Mouse (Mus musculus): ENCODE data around the gene Kcnab1. TPM values are rescaled to one million over a fixed set of nuclear protein-coding genes. Genes with fewer than 3 reads are reported as not detected.

The Kcnab1 gene
- polyA plus RNA-seq, 1 experiment = 0.07 TPM

DNA sequence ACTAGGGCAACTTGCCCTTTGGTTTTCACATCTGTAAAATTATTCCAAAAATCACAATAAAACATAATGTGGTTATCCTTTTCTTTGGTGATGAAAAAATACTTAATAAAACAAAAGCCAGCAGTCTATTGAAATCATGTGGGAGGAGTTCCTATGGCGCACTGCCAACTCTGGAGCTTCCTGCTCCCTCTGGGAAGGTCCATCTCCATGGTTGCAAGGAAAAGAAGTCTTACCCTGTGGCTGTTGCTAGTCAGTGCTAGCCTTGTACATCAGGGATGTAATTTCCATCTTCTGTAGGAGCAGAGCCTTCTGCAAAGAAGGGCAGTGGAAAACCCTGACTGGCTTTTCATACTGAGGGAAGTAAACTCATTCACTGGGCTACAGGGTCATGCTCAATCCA lies 254.3 kb downstream of the Kcnab1 start:
- no peaks in the 10 kb centered on the region for H3K27me3 ChIP-seq (ENCODE audit: control insufficient read depth, insufficient read depth, insufficient read length)
- no peak for TF ChIP-seq MYOD1 (IDR thresholded peaks at IDR 0.05; ENCODE audit: control insufficient read depth, insufficient read length, low read depth)
- TF ChIP-seq USF1 (IDR thresholded peaks at IDR 0.05; ENCODE audit: low read depth) = no peak
- TF ChIP-seq MYOG (IDR thresholded peaks at IDR 0.05; ENCODE audit: control insufficient read depth, extremely low read depth, insufficient read length) = no peak
- no peak for TF ChIP-seq MAX (IDR thresholded peaks at IDR 0.05)
- TF ChIP-seq CEBPB (IDR thresholded peaks at IDR 0.05; ENCODE audit: low read depth) = no peak
- H3K4me3 ChIP-seq (ENCODE audit: insufficient read depth, poor library complexity, severe bottlenecking) = no peak overlapping the region
- H3K79me2 ChIP-seq (ENCODE audit: control insufficient read depth, insufficient read depth) = no peaks in the 10 kb centered on the region
- no peak overlapping the region for H3ac ChIP-seq (ENCODE audit: control insufficient read depth, insufficient read length, low read depth)
- no peaks in the 10 kb centered on the region for H3K79me3 ChIP-seq (ENCODE audit: low read depth)
- H3K36me3 ChIP-seq (ENCODE audit: control insufficient read depth, insufficient read depth) = peaks cover 9% of the 10 kb centered on the region

DNA sequence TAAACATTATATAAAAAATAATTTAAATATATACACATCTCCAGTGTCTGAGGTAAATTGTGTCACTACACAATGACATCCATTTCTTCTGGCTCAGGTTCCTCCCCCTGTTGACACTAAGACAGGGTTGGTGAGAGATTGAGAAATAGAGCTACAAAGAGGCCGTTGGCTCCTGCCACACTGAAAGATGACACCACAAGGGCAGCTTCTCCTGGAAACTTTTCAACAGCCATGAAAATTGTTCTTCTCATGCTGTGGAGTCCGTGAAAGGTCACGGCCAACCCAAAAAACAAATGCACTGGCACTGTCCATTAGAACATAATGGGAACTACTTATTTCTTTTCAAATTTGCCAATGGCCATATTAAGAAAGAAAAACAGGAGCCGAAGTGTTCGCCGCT lies 256.0 kb downstream of the Kcnab1 start:
- TF ChIP-seq FOSL1 (IDR thresholded peaks at IDR 0.05; ENCODE audit: insufficient read depth, low read length, poor library complexity, severe bottlenecking) (no peak), CEBPB (IDR thresholded peaks at IDR 0.05; ENCODE audit: low read depth) (no peak), CTCF (IDR thresholded peaks at IDR 0.05; ENCODE audit: control insufficient read depth, insufficient read depth, insufficient read length) (no peak), MAX (IDR thresholded peaks at IDR 0.05) (no peak), MYOD1 (IDR thresholded peaks at IDR 0.05; ENCODE audit: control insufficient read depth, insufficient read length, low read depth) (no peak), USF1 (IDR thresholded peaks at IDR 0.05; ENCODE audit: low read depth) (no peak), MYOG (IDR thresholded peaks at IDR 0.05; ENCODE audit: control insufficient read depth, extremely low read depth, insufficient read length) (no peak)
- H3K79me3 ChIP-seq (ENCODE audit: low read depth) = no peaks in the 10 kb centered on the region
- H3K36me3 ChIP-seq (ENCODE audit: control insufficient read depth, insufficient read depth) = peaks cover 18% of the 10 kb centered on the region
- H3K4me3 ChIP-seq (ENCODE audit: insufficient read depth, poor library complexity, severe bottlenecking) = no peak overlapping the region
- no peaks in the 10 kb centered on the region for H3K79me2 ChIP-seq (ENCODE audit: control insufficient read depth, insufficient read depth)
- no peak overlapping the region for H3ac ChIP-seq (ENCODE audit: control insufficient read depth, insufficient read length, low read depth)
- H3K27me3 ChIP-seq (ENCODE audit: control insufficient read depth, insufficient read depth, insufficient read length) = no peaks in the 10 kb centered on the region

DNA sequence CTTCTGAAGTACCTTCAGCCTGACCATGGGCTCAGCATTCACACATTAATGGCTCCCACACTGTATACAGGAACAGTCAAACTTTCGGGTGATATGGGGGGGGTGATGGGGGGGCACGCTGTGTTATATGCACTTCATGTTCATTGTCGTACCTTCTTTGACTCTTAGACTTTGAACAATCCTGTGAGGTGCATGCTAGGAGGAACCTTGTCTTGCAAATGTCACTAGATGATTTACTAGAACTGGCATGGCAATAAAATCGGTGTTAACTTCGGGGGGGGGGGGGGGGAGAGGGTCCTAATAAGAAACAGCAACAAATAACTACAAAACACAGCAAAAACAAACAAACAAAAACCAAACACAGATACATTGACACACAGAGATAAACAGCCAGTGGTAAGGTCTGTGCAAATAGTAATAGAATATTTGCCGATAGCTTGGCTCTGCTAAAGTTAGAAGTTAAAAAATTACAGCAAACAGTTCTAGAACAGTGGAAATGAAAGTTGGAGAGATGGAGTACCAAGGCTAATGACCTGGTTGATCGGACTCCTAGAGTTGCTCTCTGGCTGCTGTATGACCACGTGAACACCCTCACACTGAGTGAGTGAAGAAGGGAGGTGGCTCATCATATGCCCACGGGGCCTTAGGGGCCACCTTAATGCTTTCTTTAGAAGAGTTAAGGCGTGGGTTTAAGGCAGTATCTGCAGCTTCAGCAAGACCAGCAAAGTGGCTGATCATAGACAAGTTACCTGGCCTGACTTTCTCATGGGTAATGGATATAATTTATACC lies 256.9 kb downstream of the Kcnab1 start:
- no peaks in the 10 kb centered on the region for H3K79me2 ChIP-seq (ENCODE audit: control insufficient read depth, insufficient read depth)
- no peak for TF ChIP-seq CEBPB (IDR thresholded peaks at IDR 0.05; ENCODE audit: low read depth)
- TF ChIP-seq USF1 (IDR thresholded peaks at IDR 0.05; ENCODE audit: low read depth) = no peak
- no peak for TF ChIP-seq MYOD1 (IDR thresholded peaks at IDR 0.05; ENCODE audit: control insufficient read depth, insufficient read length, low read depth)
- TF ChIP-seq FOSL1 (IDR thresholded peaks at IDR 0.05; ENCODE audit: insufficient read depth, low read length, poor library complexity, severe bottlenecking) = no peak
- TF ChIP-seq CTCF (IDR thresholded peaks at IDR 0.05; ENCODE audit: control insufficient read depth, insufficient read depth, insufficient read length) = no peak
- TF ChIP-seq MYOG (IDR thresholded peaks at IDR 0.05; ENCODE audit: control insufficient read depth, extremely low read depth, insufficient read length) = no peak
- no peak for TF ChIP-seq MAX (IDR thresholded peaks at IDR 0.05)
- H3K4me3 ChIP-seq (ENCODE audit: insufficient read depth, poor library complexity, severe bottlenecking) = no peak overlapping the region
- peaks cover 24% of the 10 kb centered on the region for H3K36me3 ChIP-seq (ENCODE audit: control insufficient read depth, insufficient read depth)
- H3K79me3 ChIP-seq (ENCODE audit: low read depth) = no peaks in the 10 kb centered on the region
- H3ac ChIP-seq (ENCODE audit: control insufficient read depth, insufficient read length, low read depth) = no peak overlapping the region
- H3K27me3 ChIP-seq (ENCODE audit: control insufficient read depth, insufficient read depth, insufficient read length) = no peaks in the 10 kb centered on the region

DNA sequence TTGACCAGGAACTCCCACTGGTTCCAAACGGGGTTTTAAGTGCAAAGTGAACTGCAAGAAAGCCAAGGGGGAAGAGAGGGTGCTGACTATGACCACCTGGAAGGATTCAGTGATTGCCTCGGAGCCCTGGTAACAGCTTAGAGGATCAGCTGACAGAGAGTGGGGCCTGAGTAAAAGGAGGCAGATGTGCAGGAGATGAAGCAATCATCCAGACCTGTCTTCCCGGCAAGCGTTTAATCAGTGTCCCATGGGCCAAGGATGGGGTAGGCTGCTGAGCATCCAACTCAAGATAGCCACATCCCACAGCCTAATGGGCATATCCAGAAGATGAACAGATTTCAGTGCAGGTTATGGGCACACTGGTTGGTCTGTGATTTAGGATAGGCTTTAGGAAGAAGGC lies 258.8 kb downstream of the Kcnab1 start:
- Histone ChIP-seq H3K36me3 (ENCODE audit: control insufficient read depth, insufficient read depth) (peaks cover 36% of the 10 kb centered on the region), H3ac (ENCODE audit: control insufficient read depth, insufficient read length, low read depth) (no peak overlapping the region)
- no peak for TF ChIP-seq CTCF (IDR thresholded peaks at IDR 0.05; ENCODE audit: control insufficient read depth, insufficient read depth, insufficient read length)
- no peak for TF ChIP-seq MAX (IDR thresholded peaks at IDR 0.05)

DNA sequence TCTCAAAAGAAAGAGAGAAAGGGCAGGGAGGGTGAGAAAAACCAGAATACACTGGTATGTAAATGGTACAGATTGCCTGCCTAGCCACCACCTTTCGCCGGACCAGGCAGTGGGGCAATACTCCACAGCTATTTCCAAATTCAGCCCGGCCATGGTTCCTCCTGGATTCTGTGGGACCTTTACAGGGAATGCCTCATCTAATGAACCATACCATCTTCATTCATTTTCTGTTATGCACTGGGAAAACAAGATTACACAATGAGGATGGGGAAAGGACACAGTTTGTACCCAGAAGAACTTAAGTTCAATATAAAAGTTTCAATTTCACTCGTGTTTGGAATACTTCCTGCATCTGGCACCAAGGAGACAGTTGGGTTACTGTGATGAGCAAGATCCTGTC lies 263.4 kb downstream of the Kcnab1 start:
- Histone ChIP-seq H3K27me3 (ENCODE audit: control insufficient read depth, insufficient read depth, insufficient read length) (no peaks in the 10 kb centered on the region), H3K79me2 (ENCODE audit: control insufficient read depth, insufficient read depth) (no peaks in the 10 kb centered on the region), H3K79me3 (ENCODE audit: low read depth) (peaks cover 7% of the 10 kb centered on the region), H3ac (ENCODE audit: control insufficient read depth, insufficient read length, low read depth) (no peak overlapping the region), H3K4me3 (ENCODE audit: insufficient read depth, poor library complexity, severe bottlenecking) (no peak overlapping the region), H3K36me3 (ENCODE audit: control insufficient read depth, insufficient read depth) (peaks cover 62% of the 10 kb centered on the region)
- no peak for TF ChIP-seq USF1 (IDR thresholded peaks at IDR 0.05; ENCODE audit: low read depth)
- TF ChIP-seq MAX (IDR thresholded peaks at IDR 0.05) = no peak
- TF ChIP-seq CTCF (IDR thresholded peaks at IDR 0.05; ENCODE audit: control insufficient read depth, insufficient read depth, insufficient read length) = no peak

More for the DNA sequence above, 258.8 kb downstream of the Kcnab1 start:
- Histone ChIP-seq H3K79me2 (ENCODE audit: control insufficient read depth, insufficient read depth) (no peaks in the 10 kb centered on the region), H3K4me3 (ENCODE audit: insufficient read depth, poor library complexity, severe bottlenecking) (no peak overlapping the region), H3K79me3 (ENCODE audit: low read depth) (no peaks in the 10 kb centered on the region), H3K27me3 (ENCODE audit: control insufficient read depth, insufficient read depth, insufficient read length) (no peaks in the 10 kb centered on the region)

DNA sequence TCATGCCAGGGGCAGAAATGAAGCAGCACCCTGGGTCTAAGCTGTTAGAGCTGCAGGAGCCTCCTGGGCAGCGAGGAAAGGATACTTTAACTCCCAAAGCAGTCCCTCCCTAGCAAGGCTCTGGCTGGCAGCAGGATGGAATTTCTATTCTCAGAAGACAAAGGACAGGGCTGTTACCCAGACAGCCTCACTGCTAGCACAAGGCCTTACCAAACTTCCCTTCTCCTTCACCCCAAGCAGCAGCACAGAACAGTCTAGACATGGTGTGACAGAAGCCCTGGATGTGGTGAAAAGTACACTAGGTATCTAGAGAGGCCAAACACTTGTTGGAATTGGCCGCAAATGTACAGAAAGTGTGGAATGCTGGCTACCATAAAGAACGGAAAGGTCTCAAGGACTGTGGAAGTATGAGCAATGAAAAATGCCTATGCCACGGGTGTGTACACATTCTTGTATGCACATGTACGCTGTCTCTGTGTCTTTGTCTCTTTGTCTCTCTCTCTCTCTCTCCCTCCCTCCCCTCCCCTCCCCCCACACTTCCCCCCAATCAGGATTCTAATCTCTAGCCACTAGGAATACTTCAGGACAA lies 264.5 kb downstream of the Kcnab1 start:
- Histone ChIP-seq H3ac (ENCODE audit: control insufficient read depth, insufficient read length, low read depth) (no peak overlapping the region), H3K79me3 (ENCODE audit: low read depth) (peaks cover 12% of the 10 kb centered on the region), H3K79me2 (ENCODE audit: control insufficient read depth, insufficient read depth) (peaks cover under 1% of the 10 kb centered on the region), H3K4me3 (ENCODE audit: insufficient read depth, poor library complexity, severe bottlenecking) (no peak overlapping the region), H3K27me3 (ENCODE audit: control insufficient read depth, insufficient read depth, insufficient read length) (no peaks in the 10 kb centered on the region), H3K36me3 (ENCODE audit: control insufficient read depth, insufficient read depth) (peaks cover 71% of the 10 kb centered on the region)
- TF ChIP-seq CTCF (IDR thresholded peaks at IDR 0.05; ENCODE audit: control insufficient read depth, insufficient read depth, insufficient read length) (no peak), MYOG (IDR thresholded peaks at IDR 0.05; ENCODE audit: control insufficient read depth, extremely low read depth, insufficient read length) (no peak), MAX (IDR thresholded peaks at IDR 0.05) (no peak), CEBPB (IDR thresholded peaks at IDR 0.05; ENCODE audit: low read depth) (no peak), MYOD1 (IDR thresholded peaks at IDR 0.05; ENCODE audit: control insufficient read depth, insufficient read length, low read depth) (no peak)

Data from C2C12 (cell line).